Mouse (Mus musculus): ENCODE data around the gene Erh.

DNA sequence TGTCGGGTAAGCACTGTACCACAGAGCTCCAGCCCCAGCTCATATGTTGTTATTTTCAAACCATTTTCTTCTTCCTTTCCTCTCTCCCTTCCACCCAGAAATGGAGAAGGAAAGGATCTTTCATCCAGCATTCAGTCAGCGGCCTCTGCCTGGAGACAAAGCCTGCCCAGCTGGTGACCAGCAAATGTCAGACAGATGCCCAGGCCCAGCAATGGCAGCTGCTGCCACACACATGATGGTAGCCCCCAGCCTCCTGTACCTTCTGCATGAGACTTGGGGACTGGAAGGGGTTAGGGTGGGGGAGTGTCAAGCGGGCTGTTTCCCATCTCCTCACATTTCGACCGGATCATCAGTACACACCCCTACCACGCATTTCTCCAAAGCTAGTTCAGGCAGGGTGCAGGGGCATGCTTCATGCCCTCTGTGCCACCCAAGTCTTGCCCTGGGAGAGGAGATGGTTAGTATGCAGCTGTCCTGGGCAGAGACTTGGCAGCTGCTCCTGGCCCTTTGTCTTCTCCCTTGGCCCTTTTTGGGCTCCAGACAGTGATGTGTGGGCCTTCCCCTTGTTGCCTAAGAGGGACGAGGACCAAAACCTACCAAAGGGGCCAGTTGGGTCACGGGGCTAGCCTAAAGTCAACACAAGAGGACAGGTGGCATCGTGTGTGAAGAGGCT is 42.4 kb downstream of the Erh start:
- TF ChIP-seq CTCF (IDR thresholded peaks at IDR 0.05; ENCODE audit: borderline replicate concordance, insufficient read depth, low read depth, low read length), result no peak
- TF ChIP-seq POLR2A (IDR thresholded peaks at IDR 0.05; ENCODE audit: borderline replicate concordance, insufficient read depth, low read length), result no peak
